Mouse (Mus musculus): ENCODE data around the gene 1700047I17Rik2. TPM values are rescaled to one million over a fixed set of nuclear protein-coding genes. Genes with fewer than 3 reads are reported as not detected.
"Not testable (repeated sequence)": the region's sequence is repeated elsewhere in the genome, so short reads cannot be mapped to it uniquely, and the experiment has no call there.

1700047I17Rik2 gene
- polyA plus RNA-seq, 1 experiment from 2014 or later, result 0.35 TPM

- H3K9me3 ChIP-seq; H3K4me3 ChIP-seq (replicated peaks); H3K27ac ChIP-seq; H3K4me2 ChIP-seq (replicated peaks); H3K9ac ChIP-seq (replicated peaks); H3K27me3 ChIP-seq; ATAC-seq; H3K4me1 ChIP-seq (replicated peaks): not testable (repeated sequence)
- H3K36me3 ChIP-seq, result peaks cover 12% of the 10 kb centered on the region
- no CpG with 5 or more reads among the region's 5 CpGs for WGBS
Observed at GRCm38 (mm10) chr12:55263385-55263784, 64.0 kb downstream of the 1700047I17Rik2 start.

Other genes starting within 250 kb of the 1700047I17Rik2 start
- gene Gm20403, start 213.1 kb upstream of the 1700047I17Rik2 start, polyA plus RNA-seq (2015; fragmentation: Nextera tagmentation; extraction: Ambion mirVana), result not detected in 2 replicates
- gene Baz1a, start 185.2 kb upstream of the 1700047I17Rik2 start, polyA plus RNA-seq (2015; fragmentation: Nextera tagmentation; extraction: Ambion mirVana), result 16.0 and 21.8 TPM in 2 replicates
- 36.4 and 37.4 TPM in 2 replicates for gene 2700097O09Rik, start 119.5 kb upstream of the 1700047I17Rik2 start, polyA plus RNA-seq (2015; fragmentation: Nextera tagmentation; extraction: Ambion mirVana)
- gene Srp54a, start 119.3 kb upstream of the 1700047I17Rik2 start, polyA plus RNA-seq (2015; fragmentation: Nextera tagmentation; extraction: Ambion mirVana), result 171 and 195 TPM in 2 replicates
- 33.4 and 34.2 TPM in 2 replicates for gene Fam177a, start 75.1 kb upstream of the 1700047I17Rik2 start, polyA plus RNA-seq (2015; fragmentation: Nextera tagmentation; extraction: Ambion mirVana)
- 63.1 and 67.1 TPM in 2 replicates for gene Srp54b, start 44.5 kb upstream of the 1700047I17Rik2 start, polyA plus RNA-seq (2015; fragmentation: Nextera tagmentation; extraction: Ambion mirVana)
- gene Srp54c, start 30.6 kb downstream of the 1700047I17Rik2 start, polyA plus RNA-seq (2015; fragmentation: Nextera tagmentation; extraction: Ambion mirVana), result 70.8 and 82.3 TPM in 2 replicates
- gene 1110008L16Rik, start 100.0 kb downstream of the 1700047I17Rik2 start, polyA plus RNA-seq (2015; fragmentation: Nextera tagmentation; extraction: Ambion mirVana), result 9.2 and 11.6 TPM in 2 replicates
- gene Ppp2r3c, start 103.4 kb downstream of the 1700047I17Rik2 start, polyA plus RNA-seq (2015; fragmentation: Nextera tagmentation; extraction: Ambion mirVana), result 26.9 and 29.6 TPM in 2 replicates
- 464 and 465 TPM in 2 replicates for gene Psma6, start 184.6 kb downstream of the 1700047I17Rik2 start, polyA plus RNA-seq (2015; fragmentation: Nextera tagmentation; extraction: Ambion mirVana)